8 mouse cellular contexts compared by ENCODE assay signal in genomic region chr2:73925089-73925488, GRCm38 (mm10). TPM values are rescaled to one million over a fixed set of nuclear protein-coding genes. Genes with fewer than 3 reads are reported as not detected.
DNase-seq lines count a peak whose midpoint lies in the region; ATAC-seq lines count a peak whose summit lies in the region.

No protein-coding gene starts in this region.

- no peak overlapping the region for H3K4me2 ChIP-seq in intestine, embryonic 14.5 days (ENCODE audit: low read length)
- H3K4me2 ChIP-seq in intestine, embryonic 16.5 days (ENCODE audit: low read depth, low read length) = no peak overlapping the region
- H3K4me2 ChIP-seq in kidney, embryonic 14.5 days (replicated peaks; ENCODE audit: low read depth, low read length) = no peak overlapping the region
- H3K4me2 ChIP-seq in limb, embryonic 11.5 days (ENCODE audit: low read depth, severe bottlenecking) = no peak overlapping the region

- H3K9me3 ChIP-seq in intestine, embryonic 14.5 days (ENCODE audit: control insufficient read depth, low read length) = no peaks in the 10 kb centered on the region
- H3K9me3 ChIP-seq in intestine, embryonic 16.5 days (ENCODE audit: control insufficient read depth, low read length) = no peaks in the 10 kb centered on the region
- H3K9me3 ChIP-seq in kidney, embryonic 14.5 days (ENCODE audit: control insufficient read depth, low read length) = no peaks in the 10 kb centered on the region
- no peaks in the 10 kb centered on the region for H3K9me3 ChIP-seq in limb, embryonic 11.5 days (ENCODE audit: control insufficient read depth, low read length)

- H3K36me3 ChIP-seq in intestine, embryonic 14.5 days (ENCODE audit: control insufficient read depth, insufficient read depth, low read length) = no peaks in the 10 kb centered on the region
- no peaks in the 10 kb centered on the region for H3K36me3 ChIP-seq in intestine, embryonic 16.5 days (ENCODE audit: control insufficient read depth, insufficient read depth, low read length)
- no peaks in the 10 kb centered on the region for H3K36me3 ChIP-seq in kidney, embryonic 14.5 days (ENCODE audit: control insufficient read depth, insufficient read depth, low read length)
- H3K36me3 ChIP-seq in limb, embryonic 11.5 days (ENCODE audit: control insufficient read depth, insufficient read depth, low read length) = no peaks in the 10 kb centered on the region

- DNase-seq in intestine, embryonic 14.5 days (ENCODE audit: low spot score) = peak; percentile 74
- peak; percentile 95 for DNase-seq in cerebellum, postnatal 36 days
- DNase-seq in frontal cortex, postnatal 25 days (ENCODE audit: low spot score in 2 of 2) = peak; percentile 53 to 59
- peak; percentile 78 for DNase-seq in limb, embryonic 11.5 days (ENCODE audit: low spot score)
- peak; percentile 36 for DNase-seq in neural tube, embryonic 10.5 days (ENCODE audit: extremely low spot score, low spot score)
- peak; percentile 92 for DNase-seq in testis, postnatal 10 days (ENCODE audit: low spot score)

- ATAC-seq in intestine, embryonic 14.5 days (replicated peaks; ENCODE audit: low FRiP score, low TSS enrichment, low read depth) = 0 out of 2 replicates have a peak, but pooled peaks have one; percentile 27
- no peak for ATAC-seq in intestine, embryonic 16.5 days
- peak; percentile 69 for ATAC-seq in kidney, embryonic 14.5 days (ENCODE audit: low FRiP score, low TSS enrichment)
- ATAC-seq in limb, embryonic 11.5 days (ENCODE audit: insufficient number of reproducible peaks, low FRiP score, low TSS enrichment, low read depth) = no peak; the same call in 1 of the 2 replicates

- H3K27ac ChIP-seq in intestine, embryonic 14.5 days (ENCODE audit: low read depth) = no peak overlapping the region
- H3K27ac ChIP-seq in intestine, embryonic 16.5 days (ENCODE audit: low read length) = no peak overlapping the region
- no peak overlapping the region for H3K27ac ChIP-seq in kidney, embryonic 14.5 days (ENCODE audit: low read depth, low read length)
- H3K27ac ChIP-seq in limb, embryonic 11.5 days (replicated peaks; ENCODE audit: low read depth, low read length) = no peak overlapping the region

- 19% methylated on average over 5 of the region's 5 CpGs for WGBS in intestine, embryonic 14.5 days
- 19% methylated on average over 5 of the region's 5 CpGs for WGBS in intestine, embryonic 16.5 days
- 22% methylated on average over 5 of the region's 5 CpGs for WGBS in kidney, embryonic 14.5 days
- 26% methylated on average over 5 of the region's 5 CpGs for WGBS in limb, embryonic 11.5 days

- H3K4me3 ChIP-seq in intestine, embryonic 14.5 days (ENCODE audit: low read depth, low read length) = no peak overlapping the region
- H3K4me3 ChIP-seq in intestine, embryonic 16.5 days (ENCODE audit: low read length) = no peak overlapping the region
- no peak overlapping the region for H3K4me3 ChIP-seq in kidney, embryonic 14.5 days (ENCODE audit: low read length)
- H3K4me3 ChIP-seq in limb, embryonic 11.5 days (ENCODE audit: low read depth, low read length) = no peak overlapping the region

- no peak overlapping the region for H3K9ac ChIP-seq in intestine, embryonic 14.5 days (ENCODE audit: low read length)
- no peak overlapping the region for H3K9ac ChIP-seq in intestine, embryonic 16.5 days (ENCODE audit: low read depth, low read length)
- H3K9ac ChIP-seq in kidney, embryonic 14.5 days (ENCODE audit: low read depth, low read length) = no peak overlapping the region
- H3K9ac ChIP-seq in limb, embryonic 11.5 days (ENCODE audit: low read length) = no peak overlapping the region

- H3K27me3 ChIP-seq in intestine, embryonic 14.5 days (replicated peaks; ENCODE audit: control insufficient read depth, insufficient read depth, low read length) = no peaks in the 10 kb centered on the region
- H3K27me3 ChIP-seq in intestine, embryonic 16.5 days (replicated peaks; ENCODE audit: control insufficient read depth, insufficient read depth, low read length) = no peaks in the 10 kb centered on the region
- no peaks in the 10 kb centered on the region for H3K27me3 ChIP-seq in kidney, embryonic 14.5 days (ENCODE audit: control insufficient read depth, insufficient read depth, low read length)
- H3K27me3 ChIP-seq in limb, embryonic 11.5 days (ENCODE audit: control insufficient read depth, insufficient read depth, low read length) = no peaks in the 10 kb centered on the region

- no peaks in the 10 kb centered on the region for H3K4me1 ChIP-seq in intestine, embryonic 14.5 days (replicated peaks; ENCODE audit: control insufficient read depth, insufficient read depth, low read length)
- H3K4me1 ChIP-seq in intestine, embryonic 16.5 days (ENCODE audit: control insufficient read depth, insufficient read depth, low read length) = 0 out of 2 replicates have a peak, but pooled peaks cover 3% of the 10 kb centered on the region
- no peaks in the 10 kb centered on the region for H3K4me1 ChIP-seq in kidney, embryonic 14.5 days (ENCODE audit: control insufficient read depth, insufficient read depth, low read length)
- no peaks in the 10 kb centered on the region for H3K4me1 ChIP-seq in limb, embryonic 11.5 days (ENCODE audit: control insufficient read depth, insufficient read depth, low read length)

RNA-seq across cellular contexts. Expression of gene Atp5g3, which starts 14.0 kb away (rescaled TPM):
- polyA plus RNA-seq in intestine, embryonic 14.5 days (2014; fragmentation: Nextera tagmentation; extraction: Ambion mirVana) = 1,271 and 1,485 TPM in 2 replicates
- polyA plus RNA-seq in intestine, embryonic 16.5 days (2015; fragmentation: Nextera tagmentation; extraction: Ambion mirVana) = 1,875 and 1,947 TPM in 2 replicates
- polyA plus RNA-seq in kidney, embryonic 14.5 days (2014; fragmentation: Nextera tagmentation; extraction: Ambion mirVana) = 1,280 and 1,308 TPM in 2 replicates
- polyA plus RNA-seq in limb, embryonic 11.5 days (2014; fragmentation: Nextera tagmentation; extraction: Ambion mirVana) = 984 and 1,028 TPM in 2 replicates

RNA-seq across cellular contexts. Expression of gene Atf2, which starts 32.6 kb away (rescaled TPM):
- polyA plus RNA-seq in intestine, embryonic 14.5 days (2014; fragmentation: Nextera tagmentation; extraction: Ambion mirVana) = 69.4 and 74.7 TPM in 2 replicates
- polyA plus RNA-seq in intestine, embryonic 16.5 days (2015; fragmentation: Nextera tagmentation; extraction: Ambion mirVana) = 47.9 and 48.8 TPM in 2 replicates
- 64.3 and 83.3 TPM in 2 replicates for polyA plus RNA-seq in kidney, embryonic 14.5 days (2014; fragmentation: Nextera tagmentation; extraction: Ambion mirVana)
- polyA plus RNA-seq in limb, embryonic 11.5 days (2014; fragmentation: Nextera tagmentation; extraction: Ambion mirVana) = 83.0 and 83.6 TPM in 2 replicates

Comparison
In these comparisons a context has a peak if more than half of its experiments do, and no peak if none do; other contexts are left out.
1. ATAC-seq: peak in intestine, embryonic 14.5 days (single experiment) and kidney, embryonic 14.5 days (single experiment); none in intestine, embryonic 16.5 days (single experiment) and limb, embryonic 11.5 days (single experiment).
2. DNase-seq: peak in every context shown above with its lines; median percentile 95 in cerebellum, postnatal 36 days; 92 in testis, postnatal 10 days; 78 in limb, embryonic 11.5 days; 74 in intestine, embryonic 14.5 days; 56 in frontal cortex, postnatal 25 days; 36 in neural tube, embryonic 10.5 days.